Mouse (Mus musculus) embryo, embryonic 10.5 days (tissue): Measurements from ENCODE around the gene Cacna1e.

Source experiments
- DNase-seq: peaks from one replicate; pipeline ENCODE4 v3.0.0-alpha.2; 2015; ENCODE audit warnings: low spot score

Gene Cacna1e

DNA sequence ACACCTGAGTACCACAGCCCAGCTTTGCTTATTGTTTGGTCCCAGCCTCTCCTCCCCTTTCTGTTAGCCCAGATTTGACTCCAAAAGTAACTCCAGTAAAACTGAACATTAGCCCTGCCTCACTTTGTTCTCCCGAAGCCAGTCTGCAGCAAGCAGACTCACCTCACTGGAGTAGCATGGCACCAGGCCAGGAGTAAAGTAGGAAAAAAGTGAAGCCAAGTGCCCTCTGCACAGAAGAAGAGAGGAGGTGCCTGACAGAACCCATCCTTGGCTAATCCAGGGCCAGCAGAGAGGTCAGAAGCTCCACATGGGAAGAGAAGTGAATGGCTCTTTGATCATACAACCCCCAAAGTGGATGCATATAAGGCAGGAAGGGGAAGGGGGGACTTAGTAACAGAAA, 100.8 kb downstream of the Cacna1e start:
- no peak for DNase-seq

DNA sequence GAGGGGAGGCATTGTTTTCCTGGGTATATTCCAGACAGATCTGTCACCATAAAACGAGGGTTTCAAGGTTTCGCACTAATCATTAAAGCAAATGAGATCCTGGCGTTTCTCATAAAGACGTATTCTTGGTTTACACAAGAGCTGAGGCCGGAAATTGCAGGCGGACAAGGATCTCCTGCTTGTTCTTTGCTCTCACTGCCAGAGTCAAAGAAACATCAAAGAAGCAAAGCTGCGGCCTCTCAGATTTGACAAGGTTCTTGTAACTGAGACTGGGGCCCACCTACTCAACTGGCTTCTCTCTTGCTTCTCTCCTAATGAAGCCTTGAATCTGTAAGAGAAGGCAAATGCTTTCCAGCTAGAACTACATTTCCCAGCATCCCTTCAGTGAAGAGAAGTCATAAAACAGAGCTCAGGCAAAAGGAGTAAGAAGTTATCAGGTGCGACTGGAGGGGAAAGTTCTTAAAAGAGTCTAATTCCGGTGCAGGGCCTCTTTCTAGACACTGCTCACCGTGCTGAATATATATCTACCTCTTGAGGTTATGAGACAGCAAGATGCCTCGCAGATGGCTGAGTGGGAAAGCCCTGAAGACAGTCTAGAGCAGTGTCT, 104.3 kb downstream of the Cacna1e start:
- DNase-seq, result no peak

DNA sequence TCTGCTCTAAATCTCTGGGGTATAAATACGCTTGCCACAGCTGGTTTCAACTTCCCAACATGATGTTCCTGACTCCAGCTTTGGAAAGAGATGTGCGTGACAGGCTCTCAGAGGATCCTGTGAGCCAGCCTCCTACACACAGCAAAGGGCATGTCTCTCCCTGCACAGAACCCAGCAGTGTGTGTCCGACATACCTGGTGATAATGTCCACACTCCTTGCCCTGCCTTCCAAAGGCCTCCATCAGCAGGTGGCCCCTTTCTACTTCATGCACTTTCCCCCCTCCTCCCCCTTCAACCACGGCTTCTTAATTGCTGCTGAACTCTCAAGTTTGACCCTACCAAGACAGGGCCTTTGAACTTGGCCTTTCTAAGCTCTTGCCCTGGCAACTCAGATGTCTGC, 108.0 kb downstream of the Cacna1e start:
- no peak for DNase-seq

DNA sequence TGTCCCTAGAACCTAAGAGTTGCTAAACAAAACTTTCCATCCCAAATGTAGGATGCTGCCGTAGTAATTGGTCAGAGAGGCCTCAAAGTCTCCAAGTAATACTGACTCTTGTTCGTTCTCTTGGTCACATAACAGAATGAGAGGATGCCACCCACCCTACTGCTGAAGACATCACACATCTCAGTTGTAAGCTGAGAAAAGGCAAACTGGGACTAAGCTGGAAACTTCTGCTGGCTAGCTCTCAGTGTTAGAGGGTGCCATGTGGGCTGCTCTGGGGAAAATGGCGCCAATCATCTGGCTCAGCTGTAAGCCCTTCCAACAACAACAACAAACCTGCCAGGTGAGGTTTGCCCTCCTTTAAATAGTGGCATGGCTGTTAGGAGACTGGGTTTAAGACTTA, 109.8 kb downstream of the Cacna1e start:
- DNase-seq, result no peak

DNA sequence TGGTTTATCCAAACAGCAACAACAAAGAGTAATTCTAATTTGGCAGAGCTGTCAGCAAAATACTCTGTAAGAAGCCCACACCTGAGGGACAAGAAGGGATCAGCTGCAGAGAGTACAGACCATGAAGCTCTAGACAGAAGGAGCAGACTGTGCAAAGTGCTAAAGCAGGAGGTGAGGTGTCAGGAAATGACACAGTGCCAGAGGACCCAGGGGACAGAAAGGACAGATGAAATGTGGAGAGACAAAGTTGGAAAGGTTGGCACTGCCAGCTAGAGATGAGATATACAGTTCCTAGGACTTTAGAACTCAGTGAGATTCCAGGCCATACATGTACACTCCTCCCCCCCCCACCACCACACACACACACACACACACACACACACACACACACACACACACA, 113.2 kb downstream of the Cacna1e start:
- no peak for DNase-seq

DNA sequence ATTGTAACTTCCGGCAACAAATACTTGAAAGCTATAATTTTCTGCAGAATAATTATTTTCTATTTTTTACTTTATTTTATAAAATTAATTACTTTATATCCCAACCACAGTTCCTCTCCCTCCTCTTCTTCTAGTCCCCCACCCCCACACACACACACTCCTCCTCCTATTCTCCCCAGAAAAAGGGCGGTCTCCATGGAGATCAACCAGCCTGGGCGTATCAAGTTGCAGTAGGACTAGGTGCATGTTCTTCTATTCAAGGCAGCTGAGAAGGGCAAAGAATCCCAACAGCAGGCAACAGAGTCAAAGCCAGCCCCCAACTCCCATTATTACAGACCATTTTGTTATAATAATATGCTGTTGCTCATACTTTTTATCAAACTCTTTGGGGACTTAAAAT, 113.8 kb downstream of the Cacna1e start:
- DNase-seq, result peak; percentile 64

DNA sequence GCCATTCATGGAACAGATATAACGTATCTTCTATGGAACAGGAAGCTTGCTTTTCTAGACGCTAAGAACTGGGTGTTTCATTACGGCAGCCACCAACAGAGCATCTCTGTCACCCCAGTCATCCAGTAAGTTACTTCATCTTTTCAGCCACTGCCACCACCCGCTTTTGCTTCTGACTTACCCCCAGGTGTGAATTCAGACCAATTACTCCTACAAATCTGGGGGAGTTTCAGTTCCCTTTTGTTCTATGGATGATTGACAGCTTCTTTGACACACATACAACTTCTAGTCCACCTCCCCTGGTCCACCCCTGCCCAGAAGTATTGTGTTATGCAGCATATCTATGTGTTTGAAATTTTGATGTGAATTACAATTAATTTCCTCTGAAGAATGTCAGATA, 121.2 kb downstream of the Cacna1e start:
- DNase-seq, result no peak

DNA sequence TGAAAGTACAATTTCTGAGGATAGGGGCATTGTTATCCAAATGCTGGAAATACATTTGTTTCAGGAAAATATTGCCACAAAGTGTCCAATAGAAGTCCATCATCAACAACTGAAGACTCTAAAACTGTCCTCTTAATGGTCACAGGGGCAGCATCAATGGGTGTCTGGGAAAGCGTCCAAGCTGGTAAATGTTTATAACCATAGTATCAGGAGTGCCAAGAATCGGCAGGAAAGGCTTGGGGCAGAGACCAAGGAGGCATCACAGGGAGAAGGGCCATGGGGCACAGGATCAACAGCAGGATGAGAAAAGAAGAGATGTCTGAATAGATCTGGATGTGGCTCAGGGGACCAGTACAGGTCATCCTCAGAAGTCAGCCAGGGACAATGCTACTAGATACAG, 132.2 kb downstream of the Cacna1e start:
- no peak for DNase-seq

DNA sequence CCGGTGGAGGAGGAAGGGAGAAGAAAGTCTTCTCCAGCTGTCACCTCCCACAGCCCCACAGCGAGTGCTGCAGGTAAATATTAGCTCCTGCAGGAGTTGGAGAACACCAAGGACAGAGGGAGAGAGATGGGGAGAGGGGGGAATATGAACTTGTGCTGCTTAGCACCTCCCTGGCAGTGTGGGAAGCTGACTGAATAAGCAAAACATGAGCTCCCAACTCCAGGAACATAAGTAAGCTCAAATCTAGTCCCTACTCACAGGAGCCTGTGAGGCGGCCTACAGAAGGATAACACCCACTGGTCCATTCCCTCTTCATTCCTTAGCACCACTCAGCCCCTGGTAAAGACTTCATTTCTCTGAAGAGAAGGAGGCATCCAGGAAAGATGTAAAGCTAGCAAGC, 135.8 kb downstream of the Cacna1e start:
- DNase-seq, result no peak

DNA sequence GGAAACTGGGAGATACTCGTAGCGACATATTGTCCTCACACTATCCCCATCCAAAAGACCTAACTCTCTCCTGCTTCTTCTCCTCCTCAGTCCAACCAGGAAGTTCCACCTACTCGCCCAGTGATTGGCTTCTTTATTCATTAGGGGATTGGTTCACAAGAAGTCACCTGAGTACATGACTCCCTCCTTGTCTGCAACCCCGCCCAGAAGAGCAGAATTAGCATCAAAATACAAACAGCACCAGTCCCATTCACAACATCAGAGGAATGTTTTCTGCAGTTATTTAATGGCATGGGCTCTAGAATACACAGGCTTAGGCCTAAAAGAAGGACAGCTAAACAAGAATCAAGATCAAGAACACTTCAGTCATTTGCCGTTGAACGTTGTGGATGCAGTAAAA, 139.1 kb downstream of the Cacna1e start:
- DNase-seq, result no peak

DNA sequence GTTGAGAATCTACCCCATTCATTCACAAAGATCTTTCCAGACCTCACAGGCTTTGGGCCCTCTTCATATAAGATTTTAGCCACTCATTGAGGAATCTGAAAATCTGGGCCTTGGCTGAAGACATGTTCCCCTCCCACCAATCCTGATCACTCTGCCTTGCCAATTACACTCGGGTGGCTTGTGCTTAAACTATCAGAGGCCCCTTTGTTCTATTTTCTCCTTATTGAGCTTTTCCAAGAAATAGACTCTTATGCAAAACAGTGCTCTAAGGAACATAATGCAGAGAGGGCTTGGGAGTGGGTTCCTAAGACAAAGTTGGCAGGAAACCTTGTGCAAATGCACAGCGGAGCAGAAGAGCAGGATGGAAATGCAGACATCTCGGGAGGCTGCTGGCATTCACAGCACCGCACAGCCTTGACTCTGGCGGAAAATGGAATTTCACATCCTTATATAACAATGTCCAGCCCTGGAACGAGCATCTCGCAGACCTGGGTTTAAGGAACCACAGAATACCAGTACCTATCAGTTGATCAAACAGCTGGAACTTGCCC, 153.8 kb downstream of the Cacna1e start:
- no peak for DNase-seq

DNA sequence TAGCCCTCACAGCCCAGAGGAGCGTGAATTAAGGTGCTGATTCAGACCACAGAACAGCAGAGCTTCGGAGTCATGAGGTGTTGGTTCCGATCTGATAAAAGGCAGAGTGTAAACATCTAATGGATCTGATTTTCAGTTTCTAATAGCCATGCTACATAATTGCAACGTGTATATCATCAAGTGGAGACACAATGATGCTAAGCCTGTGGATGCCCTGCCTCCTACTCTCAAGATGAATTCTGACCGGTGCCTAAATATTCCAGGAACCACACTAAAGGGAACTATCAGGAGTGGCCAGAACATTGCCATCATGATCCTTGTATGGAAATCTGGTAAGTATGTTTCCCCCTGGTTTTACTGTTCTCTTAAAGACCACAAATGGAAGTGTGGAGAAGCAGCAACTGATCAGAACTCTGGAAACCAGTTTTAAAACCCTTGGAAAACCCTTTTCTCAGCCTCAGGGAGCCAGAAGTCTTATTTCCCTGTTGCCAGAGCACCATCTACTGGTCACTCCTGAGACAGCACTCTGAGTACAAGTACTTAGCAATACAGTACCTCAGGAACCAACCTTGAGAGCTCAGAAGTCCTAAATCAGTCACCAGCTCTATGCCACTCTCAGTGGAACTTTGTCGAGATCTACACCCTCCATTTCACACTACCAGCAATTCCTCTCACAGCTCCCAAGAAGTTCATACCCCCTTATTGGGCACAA, 154.9 kb downstream of the Cacna1e start:
- DNase-seq, result peak; percentile 92

DNA sequence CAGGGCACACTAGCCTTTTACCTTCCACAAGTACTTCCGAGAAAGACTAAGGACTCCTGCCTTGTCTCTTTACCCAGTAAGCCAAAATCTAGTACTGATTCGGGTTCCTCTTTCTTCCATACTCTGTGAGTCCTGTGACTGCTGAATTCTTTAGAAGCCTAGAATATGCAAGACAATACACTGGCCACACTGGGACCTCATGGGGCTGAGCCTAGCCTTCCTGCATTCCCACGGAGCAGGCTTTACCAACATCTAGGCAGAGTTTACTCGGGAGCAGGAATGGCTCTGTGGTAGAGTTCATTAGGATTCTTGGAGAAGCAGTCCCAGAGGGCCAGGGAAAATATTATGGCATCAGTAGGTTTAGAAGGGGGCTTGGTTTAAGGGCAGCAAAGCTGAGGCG, 155.6 kb downstream of the Cacna1e start:
- DNase-seq, result no peak

DNA sequence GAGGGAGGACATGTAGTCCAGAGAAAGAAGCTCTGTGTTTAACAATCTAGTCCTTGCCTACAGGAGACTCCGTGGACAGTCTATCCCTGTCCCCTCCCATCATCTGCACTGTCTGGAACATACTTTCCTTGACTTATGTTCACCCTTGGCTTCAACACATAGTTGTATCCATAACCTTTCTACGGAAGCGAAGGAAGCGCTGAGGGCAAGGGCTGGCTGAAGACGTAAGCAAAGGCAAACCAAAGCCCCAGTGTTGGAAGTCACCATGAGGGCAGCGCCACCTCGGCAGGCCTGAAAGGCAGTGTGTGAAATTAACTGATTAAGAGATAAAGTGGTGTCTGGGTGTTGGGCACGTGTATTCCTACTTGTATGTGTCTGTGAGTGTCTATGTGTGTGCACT, 156.6 kb downstream of the Cacna1e start:
- DNase-seq, result no peak

DNA sequence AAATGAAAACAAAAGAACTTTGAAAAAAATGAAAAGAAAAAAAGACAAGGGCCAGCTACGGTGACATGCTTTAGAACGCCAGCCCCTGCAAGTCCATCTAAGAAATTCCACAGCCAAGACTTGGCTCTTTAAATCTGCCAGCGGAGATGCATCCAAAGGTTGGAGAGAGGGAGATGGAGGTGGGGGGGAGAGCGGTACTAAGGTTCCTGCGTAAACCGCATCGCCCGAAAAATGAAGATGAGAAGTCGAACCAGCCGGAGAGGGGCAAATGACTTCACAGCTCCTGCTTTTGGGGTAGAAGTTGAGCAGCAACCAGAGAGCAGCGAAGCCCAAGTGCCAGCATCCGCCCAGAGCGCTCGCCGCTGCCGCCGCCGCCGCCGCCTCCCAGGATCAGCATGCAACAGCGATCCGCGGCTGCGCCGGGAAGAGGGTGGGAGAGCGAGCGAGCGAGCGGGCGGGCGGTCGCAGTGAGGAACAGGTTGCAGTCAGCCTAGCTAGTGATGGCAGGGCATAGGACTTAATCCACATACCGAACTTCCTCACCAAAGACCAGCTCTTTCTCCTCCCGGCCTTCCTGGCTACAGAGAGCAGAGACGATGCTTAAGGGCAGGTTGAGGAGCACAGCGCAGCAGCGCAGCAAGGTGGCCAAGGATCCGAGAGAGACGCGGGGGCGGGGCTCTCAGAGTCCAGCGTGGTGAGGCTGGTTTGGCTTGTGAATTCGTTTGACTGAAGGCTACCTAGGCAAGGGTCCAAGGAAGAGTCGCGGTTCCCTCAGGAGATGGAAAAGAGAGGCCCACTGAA, 157.7 kb downstream of the Cacna1e start:
- peak; percentile 68 for DNase-seq

DNA sequence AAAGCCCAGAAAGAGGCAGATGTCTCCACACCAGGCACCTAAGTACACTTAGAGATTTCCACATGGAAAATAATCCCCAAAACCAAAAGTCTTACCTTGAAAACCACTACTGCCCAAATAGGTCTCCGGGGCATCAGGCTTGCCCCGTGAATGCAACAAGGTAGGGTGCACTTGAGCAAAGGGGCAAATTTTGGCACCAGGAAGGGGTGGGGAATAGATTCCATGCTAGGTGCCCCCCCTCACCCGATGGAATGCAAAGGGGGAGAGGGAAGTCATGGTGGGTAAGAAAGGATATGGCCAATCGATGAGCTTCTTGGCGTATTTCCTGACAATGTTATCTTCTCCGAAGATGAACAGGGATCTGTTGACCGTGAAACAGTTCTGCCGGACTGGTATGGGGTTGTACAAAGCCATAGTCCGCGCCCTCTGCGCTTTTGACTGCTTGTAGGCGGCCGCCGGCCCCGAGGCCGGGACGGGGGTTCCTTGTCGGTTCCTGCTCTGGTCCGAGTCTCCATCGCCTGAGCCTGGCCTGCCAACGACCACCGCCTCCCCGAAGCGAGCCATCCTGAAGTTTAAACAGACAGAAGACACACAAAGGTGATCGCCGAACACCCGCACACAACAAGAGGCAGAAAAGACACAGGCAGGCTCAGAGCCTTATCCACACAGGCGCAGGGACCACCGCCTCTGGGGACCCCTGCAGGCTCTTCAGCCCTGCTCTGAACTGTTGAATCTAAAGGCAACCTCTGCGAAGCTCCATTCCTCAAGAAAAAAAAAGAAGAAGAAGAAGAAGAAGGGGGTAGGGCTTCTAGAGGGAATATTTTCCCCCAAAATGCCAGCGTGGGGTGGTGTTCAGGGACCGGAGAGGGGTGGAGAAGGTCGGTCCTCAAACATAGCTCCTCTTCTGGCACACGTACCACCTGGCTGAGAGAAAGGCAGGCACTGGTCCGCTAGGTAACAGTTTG, 158.7 kb downstream of the Cacna1e start:
- DNase-seq, result peak; percentile 36

DNA sequence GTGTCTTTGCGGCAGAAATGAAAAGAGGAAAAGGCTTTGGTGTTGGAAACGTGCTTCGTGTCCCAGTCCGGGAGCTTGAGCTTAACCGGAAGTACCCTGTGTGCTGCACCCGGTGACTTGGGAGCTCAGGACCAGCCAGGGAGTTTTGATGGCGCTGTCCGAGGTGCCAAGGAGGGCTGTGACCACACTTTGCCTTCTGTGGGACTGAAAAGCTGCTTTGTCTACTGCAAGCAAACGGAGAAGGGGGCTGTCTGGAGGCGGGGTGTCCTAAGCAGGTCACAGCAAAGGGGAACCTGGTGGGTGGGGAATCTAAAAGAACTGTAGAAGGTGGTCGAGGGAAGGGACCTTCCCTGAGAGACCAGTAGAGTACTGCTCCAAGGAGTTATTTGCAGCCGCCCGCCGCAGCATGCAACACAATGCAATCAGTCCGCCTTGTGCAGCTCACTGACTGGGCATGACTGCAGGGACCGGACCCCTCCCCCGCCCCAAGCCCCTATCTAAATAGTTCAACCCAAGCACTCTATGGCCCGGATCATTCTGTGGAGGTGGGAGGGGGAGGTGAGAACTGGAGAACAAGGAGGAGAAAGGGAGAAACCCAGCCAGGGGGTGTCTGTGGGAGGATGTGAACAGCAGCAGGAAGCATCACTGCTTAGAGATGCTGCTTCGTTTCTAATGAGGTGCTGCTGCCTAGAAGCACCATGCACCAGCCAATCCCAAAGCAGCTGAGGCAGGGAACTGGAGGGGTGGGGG, 160.6 kb downstream of the Cacna1e start:
- peak; percentile 76 for DNase-seq

DNA sequence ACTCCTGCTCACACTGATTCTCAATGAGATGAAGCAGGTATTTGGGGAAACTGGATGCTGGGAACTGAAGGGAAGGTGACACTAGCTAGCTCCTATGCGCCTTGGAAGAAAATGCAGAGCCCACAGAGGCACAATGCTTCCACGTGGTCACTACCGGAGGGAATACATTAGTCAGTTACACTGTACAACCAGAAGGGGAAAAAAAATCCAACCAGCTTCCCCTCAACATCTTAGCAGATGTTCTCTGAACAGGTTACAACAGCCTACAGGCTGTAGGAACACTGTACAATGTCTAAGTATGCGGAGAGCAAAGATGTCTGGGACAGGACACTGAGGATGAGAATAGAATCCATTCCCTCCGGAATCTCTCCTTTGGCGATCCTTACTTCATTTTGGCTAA, 161.2 kb downstream of the Cacna1e start:
- peak; percentile 14 for DNase-seq

DNA sequence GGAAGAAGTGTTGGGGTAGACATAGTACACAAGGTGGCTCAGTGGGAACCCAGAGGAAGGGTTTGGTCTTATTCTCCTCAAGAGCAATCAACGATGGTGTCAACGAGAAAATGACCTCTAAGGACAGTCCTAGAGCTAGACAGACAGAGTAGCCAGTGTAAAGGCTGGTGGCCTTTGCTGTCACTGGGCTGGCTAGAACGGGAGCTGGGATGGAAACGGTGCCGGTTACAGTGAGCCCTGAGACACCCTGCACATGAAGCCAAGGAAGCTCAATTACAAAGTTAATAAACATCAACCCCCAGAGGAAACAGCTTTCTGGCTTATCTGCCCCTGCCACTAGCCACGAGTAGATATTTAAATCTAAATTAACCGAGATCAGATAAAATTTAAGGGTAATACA, 168.7 kb downstream of the Cacna1e start:
- DNase-seq, result no peak

DNA sequence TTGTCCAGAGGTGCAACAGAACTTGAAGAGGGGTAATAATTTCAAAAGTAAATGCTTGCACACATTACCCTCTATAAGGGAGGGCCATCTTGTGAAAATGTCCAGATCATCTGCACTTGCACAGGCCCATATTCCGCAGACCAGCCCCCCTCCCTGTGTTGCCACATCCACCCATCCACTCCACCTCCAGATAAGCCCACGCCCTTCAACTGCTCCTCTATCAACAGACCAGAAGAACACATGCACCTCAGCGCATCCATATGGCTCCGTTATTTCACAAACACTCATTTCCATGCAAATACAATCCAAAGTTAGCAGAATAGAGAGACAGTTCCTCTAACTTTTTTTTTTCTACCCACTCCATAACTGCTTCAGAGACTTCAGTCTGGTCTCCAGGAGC, 171.6 kb downstream of the Cacna1e start:
- DNase-seq, result no peak
